Mouse (Mus musculus): ENCODE data around the gene Exosc5. TPM values are rescaled to one million over a fixed set of nuclear protein-coding genes. Genes with fewer than 3 reads are reported as not detected.

Exosc5 gene
- polyA plus RNA-seq, 1 experiment from 2014 or later: 71.3 TPM

GRCm38 (mm10) chr7:25720760-25721159, 61.8 kb downstream of the Exosc5 start:
- Histone ChIP-seq H3K4me2 (replicated peaks) (no peak overlapping the region), H3K9ac (no peak overlapping the region), H3K4me1 (peaks cover 22% of the 10 kb centered on the region), H3K27ac (replicated peaks) (no peak overlapping the region), H3K36me3 (peaks cover 63% of the 10 kb centered on the region), H3K9me3 (replicated peaks) (no peaks in the 10 kb centered on the region), H3K4me3 (replicated peaks) (no peak overlapping the region), H3K27me3 (no peaks in the 10 kb centered on the region)
- no peak for ATAC-seq (ENCODE audit: insufficient number of reproducible peaks, low FRiP score, low TSS enrichment, low read depth)
- 84% methylated on average over 5 of the region's 5 CpGs for WGBS

Other genes starting within 250 kb of the Exosc5 start
- 1.9 and 4.3 TPM in 2 replicates for gene Cxcl17, start 246.3 kb upstream of the Exosc5 start, polyA plus RNA-seq (2015; fragmentation: Nextera tagmentation; extraction: Ambion mirVana)
- gene Ceacam1, start 181.6 kb upstream of the Exosc5 start, polyA plus RNA-seq (2015; fragmentation: Nextera tagmentation; extraction: Ambion mirVana): 6.7 and 7.1 TPM in 2 replicates
- 0.11 TPM in 1 of 2 replicates, not detected in the other for gene Ceacam2, start 119.3 kb upstream of the Exosc5 start, polyA plus RNA-seq (2015; fragmentation: Nextera tagmentation; extraction: Ambion mirVana)
- not detected in 2 replicates for gene Erich4, start 43.3 kb upstream of the Exosc5 start, polyA plus RNA-seq (2015; fragmentation: Nextera tagmentation; extraction: Ambion mirVana)
- gene Dmac2, start 39.8 kb upstream of the Exosc5 start, polyA plus RNA-seq (2015; fragmentation: Nextera tagmentation; extraction: Ambion mirVana): 30.6 and 33.8 TPM in 2 replicates
- 13.5 and 13.8 TPM in 2 replicates for gene B3gnt8, start 32.5 kb upstream of the Exosc5 start, polyA plus RNA-seq (2015; fragmentation: Nextera tagmentation; extraction: Ambion mirVana)
- 55.3 and 64.7 TPM in 2 replicates for gene Bckdha, start 183 bp upstream of the Exosc5 start, polyA plus RNA-seq (2015; fragmentation: Nextera tagmentation; extraction: Ambion mirVana)
- 3.2 and 3.4 TPM in 2 replicates for gene Tmem91, start 16.0 kb downstream of the Exosc5 start, polyA plus RNA-seq (2015; fragmentation: Nextera tagmentation; extraction: Ambion mirVana)
- gene B9d2, start 21.6 kb downstream of the Exosc5 start, polyA plus RNA-seq (2015; fragmentation: Nextera tagmentation; extraction: Ambion mirVana): 29.0 and 31.3 TPM in 2 replicates
- gene Tgfb1, start 27.8 kb downstream of the Exosc5 start, polyA plus RNA-seq (2015; fragmentation: Nextera tagmentation; extraction: Ambion mirVana): 4.3 and 4.8 TPM in 2 replicates
- 25.2 and 32.8 TPM in 2 replicates for gene Ccdc97, start 59.9 kb downstream of the Exosc5 start, polyA plus RNA-seq (2015; fragmentation: Nextera tagmentation; extraction: Ambion mirVana)
- 56.8 and 61.0 TPM in 2 replicates for gene Hnrnpul1, start 95.6 kb downstream of the Exosc5 start, polyA plus RNA-seq (2015; fragmentation: Nextera tagmentation; extraction: Ambion mirVana)
- 112 and 124 TPM in 2 replicates for gene Axl, start 129.5 kb downstream of the Exosc5 start, polyA plus RNA-seq (2015; fragmentation: Nextera tagmentation; extraction: Ambion mirVana)
- gene Cyp2s1, start 157.7 kb downstream of the Exosc5 start, polyA plus RNA-seq (2015; fragmentation: Nextera tagmentation; extraction: Ambion mirVana): 6.1 and 7.8 TPM in 2 replicates
- gene Cyp2b10, start 238.5 kb downstream of the Exosc5 start, polyA plus RNA-seq (2015; fragmentation: Nextera tagmentation; extraction: Ambion mirVana): not detected in 2 replicates

All from embryonic facial prominence, embryonic 15.5 days (tissue).